Mouse (Mus musculus): ENCODE measurements at regions not wholly inside any gene's neighbourhood (a gene's known extent, or its start where the extent isn't known, plus 50 kb on each side); places are given as distances from the start of the nearest gene placed in this dataset.

GRCm38 (mm10) chr9:46816126-46816525 lies 182.4 kb upstream of the Gm4791 start:
- TF ChIP-seq CTCF (IDR thresholded peaks at IDR 0.05; ENCODE audit: control insufficient read depth, insufficient read depth, insufficient read length) (no peak), MYOD1 (IDR thresholded peaks at IDR 0.05; ENCODE audit: control insufficient read depth, insufficient read length, low read depth) (no peak)
